Mouse (Mus musculus) CD8-positive naive resting alpha-beta T cell, adult 2 months (primary cell): ENCODE results near the gene Ypel3.
"Not testable (repeated sequence)": the region's sequence is repeated elsewhere in the genome, so short reads cannot be mapped to it uniquely, and the experiment has no call there.

Experiments used
- DNase-seq, 2 experiments: peaks; one replicate each; pipeline ENCODE4 v3.0.0; 2022; ENCODE audit warnings: low read depth in 2 of 2, low spot score in 2 of 2

Gene Ypel3

GRCm38 (mm10) chr7:126765540-126765939, 11.2 kb upstream of the Ypel3 start:
- no peak for DNase-seq

- DNase-seq: no peak
Observed at GRCm38 (mm10) chr7:126766201-126766600, 10.6 kb upstream of the Ypel3 start, which contains the start of gene Gdpd3. Gene Gdpd3 (plus strand): TSS chr7:126766334.

GRCm38 (mm10) chr7:126767001-126767400, 9.8 kb upstream of the Ypel3 start:
- no peak for DNase-seq

- DNase-seq: no peak
Observed at GRCm38 (mm10) chr7:126770784-126771183, 6.0 kb upstream of the Ypel3 start.

GRCm38 (mm10) chr7:126773351-126773750, 3.4 kb upstream of the Ypel3 start:
- no peak for DNase-seq

- no peak for DNase-seq
Observed at GRCm38 (mm10) chr7:126774463-126774862, 2.3 kb upstream of the Ypel3 start.

GRCm38 (mm10) chr7:126775185-126775977, 1.4 kb upstream of the Ypel3 start:
- peak in 1 of 2 experiments; percentile 28 for DNase-seq

GRCm38 (mm10) chr7:126775978-126776234, 849 bp upstream of the Ypel3 start:
- DNase-seq: no peak

- no peak for DNase-seq
Observed at GRCm38 (mm10) chr7:126777476-126777875, 721 bp downstream of the Ypel3 start.

- no peak for DNase-seq
Observed at GRCm38 (mm10) chr7:126778147-126778546, 1.4 kb downstream of the Ypel3 start.

GRCm38 (mm10) chr7:126779101-126779500, 2.3 kb downstream of the Ypel3 start:
- not testable (repeated sequence) for DNase-seq

- DNase-seq: peak; percentile 82 to 87
Observed at GRCm38 (mm10) chr7:126779983-126780970, 3.5 kb downstream of the Ypel3 start.

- DNase-seq: no peak
Observed at GRCm38 (mm10) chr7:126780971-126781635, 4.3 kb downstream of the Ypel3 start, which contains the start of gene Tbx6. Gene Tbx6 (plus strand): TSS chr7:126781483.

- DNase-seq: no peak
Observed at GRCm38 (mm10) chr7:126781661-126782370, 5.1 kb downstream of the Ypel3 start.

GRCm38 (mm10) chr7:126782693-126783092, 5.9 kb downstream of the Ypel3 start:
- no peak for DNase-seq

- no peak for DNase-seq
Observed at GRCm38 (mm10) chr7:126784469-126784868, 7.7 kb downstream of the Ypel3 start.

- no peak for DNase-seq
Observed at GRCm38 (mm10) chr7:126785056-126785455, 8.3 kb downstream of the Ypel3 start.

- DNase-seq: no peak
Observed at GRCm38 (mm10) chr7:126786142-126786541, 9.4 kb downstream of the Ypel3 start.

GRCm38 (mm10) chr7:126789141-126789540, 12.4 kb downstream of the Ypel3 start:
- DNase-seq: no peak

GRCm38 (mm10) chr7:126791851-126792720, 15.3 kb downstream of the Ypel3 start, which contains the start of gene Ppp4c:
Gene Ppp4c (minus strand): TSS chr7:126792496.
- DNase-seq: peak; percentile 91 to 95
